Mouse (Mus musculus): ENCODE data around the gene Ccdc88c. TPM values are rescaled to one million over a fixed set of nuclear protein-coding genes. Genes with fewer than 3 reads are reported as not detected.
"Not testable (repeated sequence)": the region's sequence is repeated elsewhere in the genome, so short reads cannot be mapped to it uniquely, and the experiment has no call there.

Gene Ccdc88c
- total RNA-seq, 2 experiments from 2014 or later, result 5.9 to 6.7 TPM

DNA sequence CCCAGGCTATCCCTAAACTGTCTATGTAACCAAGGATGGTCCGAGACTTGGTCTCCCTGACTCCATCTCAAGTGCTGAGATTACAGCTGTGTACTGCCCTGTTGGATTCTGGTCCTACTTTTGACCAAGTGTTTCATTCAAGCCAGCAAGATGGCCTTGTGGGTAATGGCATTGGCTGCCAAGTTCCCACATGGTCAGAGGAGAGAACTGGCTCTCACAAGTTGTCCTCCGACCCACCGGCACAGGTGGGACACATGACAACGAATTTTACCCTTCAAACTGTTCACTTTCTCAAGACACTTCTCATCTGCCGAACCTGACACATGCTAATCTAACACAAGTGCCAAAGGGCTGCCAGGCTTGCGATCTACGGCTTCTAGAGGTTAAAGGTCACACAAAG is 9.4 kb downstream of the Ccdc88c start:
- no peak for DNase-seq (ENCODE audit: low spot score)
- intact Hi-C loops (cut with DNase I), result no loop called here

DNA sequence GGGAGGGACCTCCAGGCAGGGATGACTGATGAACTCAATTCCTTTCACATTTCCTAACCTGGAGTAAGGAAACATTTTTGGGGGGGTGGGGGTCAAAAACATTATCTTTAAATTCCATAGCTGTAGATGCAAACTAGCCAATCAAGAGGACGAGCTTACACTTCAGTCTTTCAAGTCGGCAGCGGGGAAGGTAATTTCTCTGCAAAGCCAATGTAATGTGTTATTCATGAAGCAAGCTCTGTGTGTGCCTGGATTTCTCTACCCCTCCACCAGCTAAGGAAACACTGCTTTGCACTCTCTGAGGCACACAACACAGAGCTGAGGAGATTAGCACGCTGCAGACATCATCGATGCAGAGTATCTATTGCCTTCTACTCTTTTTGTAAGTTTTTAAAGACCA is 9.8 kb downstream of the Ccdc88c start:
- intact Hi-C loops (cut with DNase I), result no loop called here
- DNase-seq (ENCODE audit: low spot score), result no peak

DNA sequence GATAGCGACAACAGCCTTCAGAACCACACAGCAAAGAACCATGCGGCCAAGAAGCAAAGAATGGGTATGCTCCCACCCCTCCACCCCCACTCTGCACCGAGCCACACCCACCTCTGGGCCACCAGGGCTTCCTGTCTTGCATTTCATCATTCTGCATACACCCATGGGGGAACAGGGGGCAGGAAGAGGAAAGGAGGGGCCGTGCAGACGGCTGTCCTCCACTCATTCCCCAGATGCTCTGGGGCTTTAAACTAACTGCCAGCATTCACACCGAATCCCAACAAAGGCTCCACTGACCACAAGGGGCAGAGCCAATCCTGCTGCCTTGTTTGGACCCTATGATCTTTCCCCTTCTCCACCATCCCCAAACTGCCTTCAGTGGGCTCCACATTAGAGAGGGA is 10.9 kb downstream of the Ccdc88c start:
- peak; percentile 54 for DNase-seq (ENCODE audit: low spot score)
- intact Hi-C loops (cut with DNase I), result no loop called here

DNA sequence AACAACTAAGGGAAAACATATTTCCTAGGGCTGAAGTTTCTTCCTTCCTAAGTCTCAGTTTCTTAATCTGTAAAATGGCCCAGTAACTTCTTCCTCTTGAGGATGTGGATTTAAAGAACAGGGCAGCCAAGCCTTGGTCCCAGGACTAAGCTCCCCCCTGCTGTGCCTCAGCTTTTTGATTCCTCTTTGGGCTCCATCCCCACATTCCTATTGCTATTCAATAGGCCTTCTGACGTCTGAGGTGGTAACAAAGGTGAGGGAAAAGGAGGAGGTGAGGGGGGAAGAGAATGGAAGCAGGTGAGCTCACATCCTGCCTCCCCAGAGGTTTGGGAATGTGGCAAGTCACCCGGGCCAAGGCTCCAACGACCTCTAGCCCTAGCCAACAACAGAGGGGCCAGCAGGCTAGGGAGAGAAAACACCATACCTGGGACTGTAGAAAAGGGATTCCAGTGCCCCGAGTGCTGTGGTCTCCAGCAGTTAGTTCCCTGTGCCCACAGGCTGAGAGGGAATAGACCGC is 12.4 kb downstream of the Ccdc88c start:
- intact Hi-C loops (cut with DNase I), result no loop called here
- DNase-seq (ENCODE audit: low spot score), result no peak

DNA sequence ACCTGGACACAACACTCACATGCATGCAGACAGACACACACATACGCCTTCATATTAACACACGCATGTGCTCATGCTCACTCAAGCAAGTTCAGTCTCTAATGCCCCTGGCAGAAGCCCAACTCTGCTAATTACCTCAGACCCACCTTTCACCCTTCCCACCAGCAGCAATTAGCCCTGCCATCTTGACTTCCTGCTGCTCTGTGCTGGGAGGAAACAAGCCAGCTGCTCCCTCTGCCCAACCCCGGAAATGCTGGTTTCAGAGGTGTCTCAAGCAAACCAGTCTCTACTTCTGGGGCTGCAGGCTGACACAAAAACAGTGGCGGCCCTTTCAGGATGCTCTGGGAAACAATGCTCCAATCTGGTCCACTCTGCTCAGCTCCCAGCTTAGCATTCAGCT is 12.9 kb downstream of the Ccdc88c start:
- no peak for DNase-seq (ENCODE audit: low spot score)
- intact Hi-C loops (cut with DNase I), result no loop called here

DNA sequence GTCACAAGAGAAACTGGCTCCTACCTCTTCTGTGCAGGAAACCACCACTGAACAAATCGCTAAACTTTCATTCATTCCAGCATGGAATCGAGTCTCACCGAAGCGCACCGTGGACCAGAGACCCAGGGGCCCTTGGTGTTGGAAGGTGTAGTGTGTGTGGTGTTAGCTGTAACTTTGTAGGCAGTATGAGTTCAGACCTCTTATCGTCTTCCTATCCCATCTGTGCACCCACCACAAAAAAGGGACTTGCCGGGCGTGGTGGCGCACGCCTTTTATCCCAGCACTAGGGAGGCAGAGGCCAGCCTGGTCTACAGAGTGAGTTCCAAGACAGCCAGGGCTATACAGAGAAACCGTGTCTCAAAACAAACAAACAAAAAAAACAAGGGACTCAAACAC is 13.7 kb downstream of the Ccdc88c start:
- no peak for DNase-seq (ENCODE audit: low spot score)
- intact Hi-C loops (cut with DNase I), result no loop called here

DNA sequence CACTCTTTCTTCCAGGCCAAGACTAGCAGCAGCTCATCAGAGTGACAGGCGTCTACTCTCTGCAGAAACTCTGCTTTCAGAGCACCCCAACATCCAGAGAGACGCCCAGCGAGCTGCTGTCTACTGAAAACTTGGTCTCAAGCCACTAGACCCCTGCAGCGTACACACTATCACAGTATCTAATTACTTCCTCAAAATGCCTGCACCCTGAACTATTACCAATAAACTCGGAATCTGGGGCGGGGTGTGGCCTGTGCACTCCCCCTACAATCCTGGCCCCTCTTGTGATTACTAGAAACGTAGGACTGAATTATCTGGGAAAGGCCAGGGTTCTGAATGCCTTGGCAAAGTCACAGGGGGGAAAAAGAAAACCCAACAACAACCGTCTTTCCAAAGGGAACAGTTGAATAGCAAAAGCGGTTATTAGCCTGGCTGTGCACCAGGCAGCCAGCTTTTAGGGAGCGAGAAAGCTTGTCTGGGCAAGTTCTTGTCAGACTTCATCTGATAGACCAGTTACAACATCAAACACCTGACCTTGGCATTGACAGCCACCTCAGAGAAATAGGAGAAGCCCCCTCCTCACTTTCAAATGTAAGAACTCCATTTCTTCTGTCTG is 14.2 kb downstream of the Ccdc88c start:
- intact Hi-C loops (cut with DNase I), result no loop called here
- no peak for DNase-seq (ENCODE audit: low spot score)

DNA sequence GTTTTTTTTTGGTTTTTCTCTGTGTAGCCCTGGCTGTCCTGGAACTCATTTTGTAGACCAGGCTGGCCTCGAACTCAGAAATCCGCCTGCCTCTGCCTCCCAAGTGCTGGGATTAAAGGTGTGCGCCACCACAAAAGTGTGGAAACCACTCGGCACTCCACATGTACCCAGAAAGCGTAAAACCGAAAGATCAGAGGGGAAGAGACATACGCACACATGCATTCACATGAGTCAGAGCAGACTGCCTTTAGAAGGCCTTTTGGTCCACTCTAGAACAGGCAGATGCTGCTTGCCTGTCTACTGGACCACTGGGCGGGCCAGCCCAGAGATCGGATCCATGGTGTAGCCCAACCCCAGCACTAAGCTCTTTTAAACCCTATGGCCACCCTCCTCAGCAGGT is 15.2 kb downstream of the Ccdc88c start:
- DNase-seq (ENCODE audit: low spot score); intact Hi-C loops (cut with DNase I): not testable (repeated sequence)

DNA sequence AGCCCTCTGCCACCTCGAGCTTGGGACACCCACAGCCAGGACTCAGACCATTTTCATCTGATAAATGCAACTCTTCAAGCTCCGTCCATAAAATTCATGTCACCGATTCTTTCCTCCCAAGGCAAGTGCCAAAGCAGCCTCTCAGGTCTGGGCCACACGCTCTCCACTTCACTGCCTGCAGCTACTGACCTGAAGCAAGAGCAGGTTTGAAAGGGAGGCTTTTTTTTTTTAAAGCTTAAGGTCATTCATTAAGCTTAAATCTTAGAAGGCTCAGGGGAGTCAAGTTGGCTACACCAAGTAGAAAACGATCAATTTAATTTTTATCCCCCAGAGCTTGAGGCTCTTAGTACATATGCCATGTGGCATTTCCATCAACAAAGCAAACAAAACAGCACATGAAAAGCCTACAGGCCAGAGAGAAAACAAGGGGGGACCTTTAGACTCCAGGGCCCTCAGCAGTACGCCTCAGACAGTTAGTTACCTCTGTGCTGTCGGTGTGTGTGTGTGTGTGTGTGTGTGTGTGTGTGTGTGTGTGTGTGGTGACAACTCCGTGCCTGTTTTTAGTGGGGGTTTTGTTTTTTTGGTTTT is 15.7 kb downstream of the Ccdc88c start:
- DNase-seq (ENCODE audit: low spot score), result no peak
- intact Hi-C loops (cut with DNase I), result no loop called here

DNA sequence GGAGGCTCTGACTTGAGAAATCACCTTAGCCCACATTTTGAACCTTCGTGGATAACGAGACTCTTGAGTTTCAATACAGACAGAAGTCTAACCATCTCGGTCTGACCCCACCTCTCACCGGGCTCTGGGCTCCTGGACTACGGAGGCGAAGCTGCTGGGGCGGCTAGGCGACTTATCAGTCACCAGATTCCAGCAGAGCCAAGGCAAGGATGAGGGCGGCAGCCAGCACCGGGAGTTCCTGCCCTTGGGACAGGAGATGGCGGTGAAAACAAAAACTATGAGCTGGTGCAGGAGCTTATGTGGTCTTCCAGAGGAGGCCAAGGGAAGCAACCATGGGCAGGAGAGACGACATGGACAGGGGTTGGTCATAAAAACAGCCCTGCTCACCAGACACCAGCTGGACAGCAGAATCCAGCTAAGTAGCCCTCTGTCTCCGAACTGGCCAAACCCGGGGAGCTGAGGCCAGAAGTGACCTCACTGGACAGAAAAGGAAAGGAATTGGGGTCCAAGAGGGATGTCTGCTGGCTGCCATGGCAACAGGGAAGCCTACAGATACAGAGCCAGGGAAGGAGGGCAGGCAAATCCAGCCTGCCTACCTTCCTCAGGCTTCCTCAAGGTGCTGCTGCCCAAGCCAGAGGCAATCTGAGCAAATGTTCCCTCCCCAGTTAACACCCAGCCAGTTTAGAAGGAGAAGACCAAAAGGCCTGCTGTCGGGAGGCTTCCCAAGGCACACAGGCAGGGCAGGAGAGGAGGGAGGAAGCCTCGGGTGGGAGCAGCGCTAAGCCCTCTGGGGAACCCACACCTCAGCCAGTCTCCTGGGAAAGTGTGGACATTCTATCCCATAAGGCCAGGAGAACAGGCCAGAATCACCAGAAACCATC is 16.4 kb downstream of the Ccdc88c start:
- intact Hi-C loops (cut with DNase I), result no loop called here
- peak; percentile 44 for DNase-seq (ENCODE audit: low spot score)

DNA sequence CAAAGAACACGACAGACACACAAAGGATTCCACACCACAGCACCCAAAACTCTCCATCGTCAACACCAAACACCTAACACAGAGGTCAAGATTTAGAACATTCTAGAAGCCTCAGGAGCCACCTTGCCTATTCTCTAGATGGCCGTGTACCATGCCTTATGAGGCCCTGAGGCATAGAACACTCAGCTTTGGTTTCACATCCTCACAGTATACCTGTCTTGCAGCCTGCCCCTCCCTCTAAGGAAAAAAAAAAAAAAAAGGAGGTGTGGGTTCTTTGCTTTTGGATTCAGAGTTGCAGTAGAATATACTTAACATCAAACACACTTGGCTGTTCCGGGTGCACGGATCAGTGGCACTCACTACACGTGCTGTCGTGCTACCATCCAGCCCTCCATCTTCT is 17.8 kb downstream of the Ccdc88c start:
- DNase-seq (ENCODE audit: low spot score), result no peak
- intact Hi-C loops (cut with DNase I), result no loop called here

DNA sequence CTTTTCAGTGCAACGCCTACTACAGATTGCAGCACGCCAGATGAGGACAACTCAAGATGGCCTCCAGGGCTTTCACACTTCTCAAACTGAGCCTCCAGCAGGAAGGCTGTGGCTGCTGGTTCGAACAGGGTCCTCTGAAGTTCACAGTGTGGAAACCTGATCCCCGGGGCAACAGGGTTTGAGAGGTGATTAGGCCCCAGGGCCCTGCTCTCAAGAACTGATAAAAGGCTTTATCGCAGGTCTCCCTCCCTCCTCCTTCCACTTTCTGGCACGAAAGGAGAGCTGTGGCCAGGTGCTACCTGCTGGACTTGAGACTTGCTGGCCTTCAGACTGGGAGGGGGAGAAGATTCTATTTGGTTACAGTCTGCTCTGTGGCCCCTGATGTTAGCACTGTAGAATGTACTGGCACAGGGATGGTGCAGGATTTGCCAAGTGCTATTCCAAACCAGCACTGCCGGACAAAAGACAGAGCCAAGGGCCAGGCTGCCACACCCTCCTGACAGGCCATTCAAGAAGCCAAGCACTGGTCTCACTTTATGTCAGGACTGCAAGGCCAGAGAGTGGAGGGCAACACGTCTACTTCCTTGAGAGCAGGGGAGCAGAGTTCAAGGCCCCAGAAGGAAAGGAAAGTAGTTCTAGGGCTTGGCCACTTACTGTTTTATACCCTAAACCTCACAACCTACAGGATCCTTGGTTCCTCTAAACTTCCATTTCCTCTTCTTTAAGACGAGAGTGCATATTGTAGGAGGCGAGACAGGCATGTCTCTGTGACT is 18.5 kb downstream of the Ccdc88c start:
- no peak for DNase-seq (ENCODE audit: low spot score)
- intact Hi-C loops (cut with DNase I), result no loop called here

DNA sequence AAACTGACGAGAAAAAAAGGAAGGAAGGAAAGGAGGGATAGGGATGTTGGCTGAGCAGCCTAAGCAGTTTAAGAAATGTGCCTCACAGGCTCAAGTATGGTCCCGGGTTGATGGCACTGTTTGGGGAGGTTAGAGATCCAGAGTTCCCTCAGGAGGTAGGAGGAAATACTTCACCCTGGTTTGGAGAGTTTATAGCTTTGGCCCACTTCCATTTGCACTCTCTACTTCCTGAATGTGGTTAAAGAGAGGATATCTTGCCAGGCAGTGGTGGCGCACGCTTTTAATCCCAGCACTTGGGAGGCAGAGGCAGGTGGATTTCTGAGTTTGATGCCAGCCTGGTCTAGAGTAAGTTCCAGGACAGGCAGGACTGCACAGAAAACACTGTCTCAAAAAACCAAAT is 19.6 kb downstream of the Ccdc88c start:
- no peak for DNase-seq (ENCODE audit: low spot score)
- intact Hi-C loops (cut with DNase I), result no loop called here

DNA sequence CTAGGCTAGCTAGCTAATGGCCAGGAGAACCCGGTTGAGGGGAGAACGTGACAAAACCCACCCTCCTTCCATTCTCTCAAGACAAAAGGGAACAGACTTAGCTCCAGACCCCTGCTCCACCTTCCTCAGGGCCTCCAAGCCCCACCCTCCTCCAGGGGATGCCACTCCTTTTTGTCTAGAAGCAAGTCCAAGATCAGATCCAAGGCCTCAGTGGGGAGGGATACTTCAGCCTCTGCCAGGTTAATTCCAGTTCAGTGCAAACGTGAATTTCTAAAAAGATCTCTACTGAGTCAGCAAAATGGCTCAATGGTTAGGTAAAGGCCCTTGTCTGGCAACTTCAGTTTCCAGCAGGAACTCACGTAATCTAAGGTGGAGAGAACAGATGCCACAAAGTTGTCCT is 20.2 kb downstream of the Ccdc88c start:
- no peak for DNase-seq (ENCODE audit: low spot score)
- intact Hi-C loops (cut with DNase I), result no loop called here

DNA sequence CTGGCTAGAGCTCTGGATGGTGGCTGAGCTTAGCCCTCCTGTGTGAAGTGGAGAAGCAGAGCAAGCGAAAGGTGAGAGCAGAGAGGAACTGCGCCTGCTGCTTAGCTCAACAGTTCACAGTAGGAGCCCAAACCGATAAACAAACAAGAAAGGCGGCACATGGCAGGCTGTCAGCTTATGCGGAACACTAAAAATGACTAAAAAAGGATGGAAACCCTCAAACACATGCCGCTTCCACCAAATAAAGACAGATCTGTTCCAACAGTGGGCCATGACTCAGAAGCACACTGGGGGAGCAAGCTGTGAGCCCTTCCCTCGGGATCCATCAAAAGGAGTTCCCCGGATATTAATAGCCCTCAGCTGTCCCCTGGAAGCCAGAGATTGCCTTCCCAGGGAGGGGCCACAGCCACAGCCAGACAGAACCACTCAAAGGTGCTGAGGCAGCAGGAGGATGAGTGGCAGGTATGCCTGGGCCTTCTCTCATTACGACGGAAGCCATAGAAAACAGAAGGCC is 20.8 kb downstream of the Ccdc88c start:
- intact Hi-C loops (cut with DNase I), result no loop called here
- DNase-seq (ENCODE audit: low spot score), result no peak

DNA sequence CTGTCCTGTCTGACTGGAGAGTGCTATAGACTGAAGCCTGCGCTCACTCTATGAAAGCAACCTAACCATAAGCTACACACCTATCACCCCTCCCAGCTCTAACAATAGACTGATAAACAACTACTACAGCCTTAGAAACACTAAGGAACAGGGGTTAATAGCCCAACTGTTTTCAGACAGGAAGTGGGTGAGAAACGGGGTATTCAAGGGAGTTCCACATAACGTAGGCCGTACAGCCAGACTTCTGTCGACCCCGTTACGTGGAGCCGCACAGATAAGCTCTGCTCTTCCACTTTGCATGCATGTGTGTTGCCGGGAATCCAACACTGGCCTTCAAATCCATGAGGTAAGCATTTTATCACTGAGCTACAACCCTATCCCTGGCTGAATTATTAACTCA is 21.4 kb downstream of the Ccdc88c start:
- intact Hi-C loops (cut with DNase I), result no loop called here
- no peak for DNase-seq (ENCODE audit: low spot score)

DNA sequence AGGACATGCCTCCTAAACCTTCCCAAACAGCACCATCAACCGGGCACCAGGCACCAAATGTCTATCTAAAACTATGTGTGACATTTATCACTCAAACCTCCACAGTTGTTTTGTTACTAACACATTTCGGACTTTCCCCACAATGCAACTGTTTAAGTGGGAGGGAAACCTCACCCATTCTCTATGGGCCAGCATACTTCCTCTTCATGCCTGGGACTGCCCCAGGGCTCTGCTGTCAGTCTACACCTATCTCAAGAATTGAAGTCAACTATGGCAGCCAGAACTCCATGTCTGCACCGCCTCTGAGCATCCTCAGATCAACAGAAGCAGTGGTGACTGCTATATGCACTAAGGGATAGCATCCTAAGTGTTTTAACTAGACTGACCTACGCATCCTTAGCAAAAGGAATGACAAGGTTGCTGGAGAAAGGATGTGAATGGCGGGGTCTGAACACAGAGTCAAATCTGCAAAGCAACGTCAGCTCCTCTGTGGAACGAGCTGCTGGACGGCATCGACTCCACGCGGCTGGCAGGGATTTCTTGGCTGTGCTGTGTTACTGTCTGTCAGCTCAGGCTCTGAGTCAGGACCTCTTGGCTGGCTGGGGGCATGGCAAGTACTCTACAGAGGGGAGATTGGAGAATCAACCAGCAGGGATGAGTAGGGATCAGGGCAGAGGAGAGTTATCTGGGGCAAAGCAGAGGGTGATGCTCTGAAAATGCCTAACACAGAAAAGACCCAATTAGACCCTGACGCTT is 23.0 kb downstream of the Ccdc88c start:
- intact Hi-C loops (cut with DNase I), result no loop called here

DNA sequence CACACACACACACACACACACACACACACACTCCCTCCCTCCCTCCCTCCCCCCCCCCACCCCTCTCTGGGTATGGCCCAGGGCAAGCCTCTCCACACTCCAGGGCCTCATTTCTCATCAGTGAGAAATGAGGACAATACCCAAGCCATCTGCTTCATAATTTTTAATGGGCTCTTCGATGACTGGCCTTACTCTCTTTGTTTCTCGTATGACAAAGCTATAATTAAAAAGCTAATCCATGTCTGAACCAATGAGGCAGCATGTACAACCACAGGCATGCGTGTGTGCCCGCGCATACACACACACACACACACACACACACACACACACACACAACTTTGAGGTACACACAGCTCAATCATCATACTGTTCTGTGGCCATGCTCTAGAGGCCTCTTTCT is 23.9 kb downstream of the Ccdc88c start:
- intact Hi-C loops (cut with DNase I), result no loop called here
- no peak for DNase-seq (ENCODE audit: low spot score)

More for the DNA sequence above, 23.0 kb downstream of the Ccdc88c start:
- DNase-seq (ENCODE audit: low spot score), result no peak

DNA sequence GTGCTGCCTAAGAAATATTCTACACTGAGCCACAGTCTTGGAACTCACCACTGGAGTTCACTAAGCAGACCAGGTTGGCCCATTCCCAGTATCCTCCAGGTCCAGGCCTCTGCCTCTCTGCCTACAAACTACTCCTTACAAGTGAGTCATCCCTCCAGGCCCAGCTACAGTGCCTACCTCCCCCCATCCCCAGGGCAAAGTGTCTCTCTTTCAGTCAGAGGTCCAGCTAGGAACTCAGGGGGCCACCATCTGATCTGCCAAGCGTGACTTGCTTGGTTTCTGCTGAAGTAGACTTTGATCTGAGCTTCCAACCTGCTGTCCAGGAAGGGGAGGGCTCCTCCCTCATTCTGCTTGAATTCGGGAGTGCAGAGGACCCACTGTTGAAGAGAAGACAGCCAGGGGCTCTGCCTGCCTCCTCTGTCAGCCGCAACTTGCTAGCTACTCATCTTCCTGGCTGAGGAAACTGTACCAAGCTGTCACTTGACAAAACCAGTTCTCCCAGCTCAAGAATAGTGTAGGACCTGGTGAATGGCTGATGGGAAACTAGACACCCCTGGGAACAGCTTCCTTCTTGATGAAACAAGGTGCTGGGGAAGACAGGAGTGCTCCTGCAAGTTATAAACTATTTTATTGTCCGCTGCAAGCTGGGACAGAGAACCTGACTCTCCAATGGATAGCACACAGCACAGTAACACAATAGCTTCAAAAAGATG is 25.9 kb downstream of the Ccdc88c start:
- DNase-seq (ENCODE audit: low spot score), result no peak
- intact Hi-C loops (cut with DNase I), result no loop called here
